Mouse (Mus musculus) lung, embryonic 16.5 days (tissue): ENCODE measurements around the gene Rxra. TPM values are rescaled to one million over a fixed set of nuclear protein-coding genes. Genes with fewer than 3 reads are reported as not detected.

Experiments
- ATAC-seq: fragments of 200-750 bp; cut with Nextera tagmentation; 2 replicates; pipeline ENCODE4 v1.8.0; 2017; ENCODE audit warnings: low read depth, mild to moderate bottlenecking, moderate library complexity
- H3K27ac ChIP-seq: fragments of 300-500 bp; sonication (generic); 2 replicates; pipeline ENCODE4 v1.5.1; 2014; ENCODE audit warnings: mild to moderate bottlenecking, control low read depth, low read length
- H3K27me3 ChIP-seq: fragments of 300-500 bp; sonication (generic); 2 replicates; pipeline ENCODE4 v1.6.1; 2014; ENCODE audit warnings: low read depth, low read length, mixed read lengths; ENCODE audit not compliant: control insufficient read depth, insufficient read depth
- H3K36me3 ChIP-seq: fragments of 300-500 bp; sonication (generic); 2 replicates; pipeline ENCODE4 v1.6.1; 2014; ENCODE audit warnings: low read length; ENCODE audit not compliant: control insufficient read depth, insufficient read depth
- H3K4me1 ChIP-seq: fragments of 300-500 bp; sonication (generic); replicated peaks from 2 replicates; pipeline ENCODE4 v1.6.1; 2014; ENCODE audit warnings: low read length, mixed read lengths; ENCODE audit not compliant: control insufficient read depth, insufficient read depth
- H3K4me2 ChIP-seq: fragments of 300-500 bp; sonication (generic); 2 replicates; pipeline ENCODE4 v1.6.1; 2014; ENCODE audit warnings: low read depth, low read length, control low read depth
- H3K4me3 ChIP-seq: fragments of 300-500 bp; sonication (generic); 2 replicates; pipeline ENCODE4 v1.5.1; 2014; ENCODE audit warnings: mild to moderate bottlenecking, low read length, control low read depth
- H3K9ac ChIP-seq: fragments of 300-500 bp; sonication (generic); 2 replicates; pipeline ENCODE4 v1.6.1; 2014; ENCODE audit warnings: low read length, control low read depth
- H3K9me3 ChIP-seq: fragments of 300-500 bp; sonication (generic); 2 replicates; pipeline ENCODE4 v1.6.1; 2016; ENCODE audit warnings: low read length; ENCODE audit not compliant: control insufficient read depth
- WGBS: fragments of 180-500 bp; shearing (Covaris S2); extraction: QIAGEN DNeasy Blood & Tissue Kit; methylation state at CpG from one replicate; pipeline ENCODE4 v1.1.7; 2014; 5-methylcytosine and 5-hydroxymethylcytosine counted together
- polyA plus RNA-seq: library from polyadenylated mRNA; unstranded; fragments of >200 nt; fragmentation: Nextera tagmentation; extraction: Ambion mirVana; gene quantifications from 2 replicates; pipeline ENCODE4 v1.2.1, GENCODE M21; 2015

The Rxra gene
- polyA plus RNA-seq, 1 experiment from 2014 or later: 11.3 TPM

DNA sequence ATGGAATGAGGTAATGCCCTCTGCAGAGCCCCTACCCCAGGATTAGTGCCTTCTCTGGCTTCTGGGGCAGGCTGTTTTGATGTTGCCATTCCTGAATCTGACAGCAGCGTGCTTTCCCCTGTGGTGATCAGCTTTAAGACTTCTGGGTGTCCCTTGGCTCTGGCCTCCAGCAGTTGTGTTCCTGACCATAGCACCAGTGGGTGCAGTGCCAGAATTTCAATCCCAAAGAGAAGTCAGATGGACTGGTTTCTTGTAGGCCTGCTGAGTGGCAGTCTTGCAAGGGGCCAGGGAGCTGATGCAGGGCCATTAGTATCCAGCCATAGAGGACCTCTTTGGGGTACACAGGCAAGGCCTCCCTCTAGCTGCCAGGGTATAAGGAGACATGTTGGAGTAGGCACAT is 10.8 kb downstream of the Rxra start:
- Histone ChIP-seq H3K27me3 (no peaks in the 10 kb centered on the region), H3K4me1 (peaks cover 57% of the 10 kb centered on the region), H3K27ac (0 out of 2 replicates have a peak overlapping the region, but pooled peaks have one; percentile 1), H3K4me3 (no peak overlapping the region), H3K36me3 (no peaks in the 10 kb centered on the region), H3K4me2 (no peak overlapping the region), H3K9me3 (no peaks in the 10 kb centered on the region), H3K9ac (no peak overlapping the region)
- 28% methylated on average over 1 of the region's 1 CpGs for WGBS
- ATAC-seq: no peak

- Histone ChIP-seq H3K9me3 (no peaks in the 10 kb centered on the region), H3K27ac (peak overlapping the region; percentile 43; the same call in 1 of the 2 replicates), H3K4me2 (no peak overlapping the region), H3K4me1 (peaks cover 59% of the 10 kb centered on the region), H3K4me3 (no peak overlapping the region), H3K27me3 (no peaks in the 10 kb centered on the region), H3K9ac (0 out of 2 replicates have a peak overlapping the region, but pooled peaks have one; percentile 7), H3K36me3 (no peaks in the 10 kb centered on the region)
- peak; percentile 56; the same call in 1 of the 2 replicates for ATAC-seq
- WGBS: 67% methylated on average over 5 of the region's 5 CpGs
Observed at GRCm38 (mm10) chr2:27687973-27688372, 11.7 kb downstream of the Rxra start.

GRCm38 (mm10) chr2:27690714-27691113 is 14.5 kb downstream of the Rxra start:
- Histone ChIP-seq H3K4me1 (peaks cover 49% of the 10 kb centered on the region), H3K36me3 (no peaks in the 10 kb centered on the region)

DNA sequence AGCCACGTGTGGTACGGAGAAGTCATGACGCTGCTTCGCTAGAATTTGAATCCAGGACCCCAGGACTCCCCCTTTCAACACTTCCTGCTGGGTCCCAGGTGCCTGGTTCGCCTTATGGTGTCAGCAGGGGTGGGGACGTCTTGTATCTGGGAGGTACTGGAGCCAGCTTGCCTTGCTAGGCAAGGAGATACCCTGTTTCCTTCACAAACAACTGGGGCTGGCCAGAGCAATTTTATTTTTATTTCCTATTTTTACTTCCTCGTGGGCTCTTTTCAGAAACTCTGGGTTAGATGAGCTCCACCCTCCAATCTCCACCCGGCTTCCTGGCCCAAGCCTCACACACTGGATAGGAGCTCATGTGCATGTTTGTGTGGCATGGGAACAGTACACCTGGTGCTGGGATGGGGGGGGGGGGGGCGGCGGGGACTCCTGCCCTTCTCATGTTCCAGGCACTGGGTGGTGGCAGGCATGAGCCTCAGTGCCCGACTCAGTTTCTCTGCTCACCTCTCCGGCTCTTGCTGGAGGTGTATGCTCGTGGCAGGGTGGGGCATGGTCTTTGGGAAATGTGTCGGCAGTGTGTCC is 15.0 kb downstream of the Rxra start:
- no peak overlapping the region for H3K4me2 ChIP-seq
- no peak for ATAC-seq
- H3K36me3 ChIP-seq: no peaks in the 10 kb centered on the region
- no peak overlapping the region for H3K4me3 ChIP-seq
- peaks cover 50% of the 10 kb centered on the region for H3K4me1 ChIP-seq
- H3K9ac ChIP-seq: peak overlapping the region; percentile 25; the same call in 1 of the 2 replicates
- no peaks in the 10 kb centered on the region for H3K27me3 ChIP-seq
- 66% methylated on average over 13 of the region's 14 CpGs for WGBS
- H3K9me3 ChIP-seq: no peaks in the 10 kb centered on the region
- H3K27ac ChIP-seq: peak overlapping the region; percentile 77

More at GRCm38 (mm10) chr2:27690714-27691113, 14.5 kb downstream of the Rxra start:
- Histone ChIP-seq H3K9me3 (no peaks in the 10 kb centered on the region), H3K27ac (peak overlapping the region; percentile 77), H3K9ac (peak overlapping the region; percentile 25; the same call in 1 of the 2 replicates), H3K27me3 (no peaks in the 10 kb centered on the region), H3K4me3 (no peak overlapping the region), H3K4me2 (no peak overlapping the region)
- 56% methylated on average over 5 of the region's 5 CpGs for WGBS
- ATAC-seq: peak; percentile 61

GRCm38 (mm10) chr2:27692608-27693007 is 16.4 kb downstream of the Rxra start:
- Histone ChIP-seq H3K4me3 (no peak overlapping the region), H3K36me3 (no peaks in the 10 kb centered on the region), H3K9ac (peak overlapping the region; percentile 1; the same call in 1 of the 2 replicates), H3K4me2 (no peak overlapping the region), H3K4me1 (peaks cover 53% of the 10 kb centered on the region), H3K27ac (no peak overlapping the region), H3K27me3 (no peaks in the 10 kb centered on the region), H3K9me3 (no peaks in the 10 kb centered on the region)
- 48% methylated on average over 2 of the region's 3 CpGs for WGBS
- ATAC-seq: 0 out of 2 replicates have a peak, but pooled peaks have one; percentile 11

- peaks cover 58% of the 10 kb centered on the region for H3K4me1 ChIP-seq
- H3K27ac ChIP-seq: no peak overlapping the region
- no peak for ATAC-seq
- no peak overlapping the region for H3K4me3 ChIP-seq
- H3K27me3 ChIP-seq: no peaks in the 10 kb centered on the region
- 80% methylated on average over 6 of the region's 6 CpGs for WGBS
- H3K9ac ChIP-seq: no peak overlapping the region
- no peaks in the 10 kb centered on the region for H3K9me3 ChIP-seq
- H3K4me2 ChIP-seq: no peak overlapping the region
- no peaks in the 10 kb centered on the region for H3K36me3 ChIP-seq
Observed at GRCm38 (mm10) chr2:27693684-27694083, 17.4 kb downstream of the Rxra start.

- Histone ChIP-seq H3K27ac (peak overlapping the region; percentile 87), H3K27me3 (no peaks in the 10 kb centered on the region), H3K36me3 (no peaks in the 10 kb centered on the region; the same call in 1 of the 2 replicates), H3K4me1 (peaks cover 80% of the 10 kb centered on the region), H3K4me3 (no peak overlapping the region), H3K9ac (peak overlapping the region; percentile 48), H3K4me2 (no peak overlapping the region), H3K9me3 (no peaks in the 10 kb centered on the region)
- peak; percentile 95 for ATAC-seq
- WGBS: 13% methylated on average over 7 of the region's 7 CpGs
Observed at GRCm38 (mm10) chr2:27699574-27699973, 23.3 kb downstream of the Rxra start.

DNA sequence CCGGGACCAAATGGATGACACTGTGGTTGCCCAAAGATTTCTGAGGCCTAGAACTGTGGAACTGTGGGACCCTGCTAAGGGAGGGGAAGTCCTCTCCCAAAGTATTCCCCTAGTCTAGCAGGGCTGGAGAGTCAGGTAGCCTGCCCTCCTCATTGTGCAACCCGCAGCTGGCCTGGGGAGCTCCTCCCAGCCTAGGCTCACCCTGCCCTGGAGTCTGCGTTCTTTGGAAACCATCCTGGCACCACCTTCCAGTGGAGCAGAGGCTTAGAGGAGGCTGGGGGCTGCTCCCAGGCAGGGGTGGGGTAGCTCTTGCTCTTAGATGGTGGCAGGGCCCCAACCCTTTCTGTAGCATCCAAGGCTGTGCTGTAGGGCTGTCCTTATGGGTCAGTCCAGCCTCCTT is 26.0 kb downstream of the Rxra start:
- Histone ChIP-seq H3K27me3 (no peaks in the 10 kb centered on the region), H3K36me3 (no peaks in the 10 kb centered on the region; the same call in 1 of the 2 replicates), H3K4me2 (no peak overlapping the region), H3K4me1 (peaks cover 74% of the 10 kb centered on the region), H3K4me3 (no peak overlapping the region), H3K9me3 (no peaks in the 10 kb centered on the region), H3K27ac (no peak overlapping the region), H3K9ac (0 out of 2 replicates have a peak overlapping the region, but pooled peaks have one; percentile 17)
- WGBS: 47% methylated on average over 3 of the region's 3 CpGs
- no peak for ATAC-seq

GRCm38 (mm10) chr2:27702904-27703666 is 26.8 kb downstream of the Rxra start:
- H3K9me3 ChIP-seq: no peaks in the 10 kb centered on the region
- H3K27ac ChIP-seq: 0 out of 2 replicates have a peak overlapping the region, but pooled peaks have one; percentile 30
- H3K36me3 ChIP-seq: no peaks in the 10 kb centered on the region; the same call in 1 of the 2 replicates
- no peaks in the 10 kb centered on the region for H3K27me3 ChIP-seq
- H3K4me3 ChIP-seq: no peak overlapping the region
- no peak for ATAC-seq
- no peak overlapping the region for H3K4me2 ChIP-seq
- 43% methylated on average over 10 of the region's 10 CpGs for WGBS
- H3K4me1 ChIP-seq: peaks cover 66% of the 10 kb centered on the region
- H3K9ac ChIP-seq: peak overlapping the region; percentile 3; the same call in 1 of the 2 replicates
